Mouse (Mus musculus) stomach, postnatal 0 days (tissue): ENCODE data around the gene Peg10.

ENCODE experiments used
- CTCF ChIP-seq: IDR thresholded peaks from 2 replicates; pipeline ENCODE4 v1.5.1; 2016; ENCODE audit warnings: antibody characterized with exemption, low read depth, mild to moderate bottlenecking, moderate library complexity
- EP300 ChIP-seq: optimal IDR thresholded peaks from 2 replicates; pipeline ENCODE3; 2016; ENCODE audit warnings: antibody characterized with exemption

GRCm38 (mm10) chr6:4717344-4717743 lies 29.8 kb upstream of the Peg10 start:
- TF ChIP-seq CTCF (no peak), EP300 (no peak)
